In genomic region chr2:34599606-34600255, GRCm38 (mm10) we compare ENCODE assay signal across 21 mouse cellular contexts.
DNase-seq lines count a peak whose midpoint lies in the region; ATAC-seq and TF ChIP-seq lines count a peak whose summit lies in the region.
"Had no signal": no experiment of that assay in that cellular context is flagged by ENCODE, and none has a peak within 500 bp of the region (broad histone marks: within the 10 kb centered on the region; RNA-seq: fewer than 3 reads in every experiment).

No protein-coding gene starts in this region.

- H3K4me3 ChIP-seq in hindbrain, embryonic 13.5 days, result no peak overlapping the region
- no peak overlapping the region for H3K4me3 ChIP-seq in hindbrain, embryonic 16.5 days (ENCODE audit: low read length)
- no peak overlapping the region for H3K4me3 ChIP-seq in gastrocnemius, adult 2 months
- H3K4me3 ChIP-seq: embryonic facial prominence, embryonic 13.5 days; forebrain, embryonic 13.5 days; heart, embryonic 12.5 days had no signal

- H3K4me2 ChIP-seq in hindbrain, embryonic 13.5 days, result no peak overlapping the region
- no peak overlapping the region for H3K4me2 ChIP-seq in hindbrain, embryonic 16.5 days (ENCODE audit: low read length)
- H3K4me2 ChIP-seq: embryonic facial prominence, embryonic 13.5 days; forebrain, embryonic 13.5 days; heart, embryonic 12.5 days; hindbrain, embryonic 14.5 days had no signal

- 0 out of 2 replicates have a peak, but pooled peaks cover 6% of the 10 kb centered on the region for H3K36me3 ChIP-seq in hindbrain, embryonic 13.5 days
- no peaks in the 10 kb centered on the region for H3K36me3 ChIP-seq in hindbrain, embryonic 16.5 days (ENCODE audit: control insufficient read depth, insufficient read depth, low read length)

- intact Hi-C loops in gastrocnemius, postnatal 14 days (cut with DNase I; ENCODE audit: low total_unique reads), result no loop called here
- intact Hi-C loops in gastrocnemius, adult 2 months (cut with DNase I), result no loop called here

- no peaks in the 10 kb centered on the region for H3K9me3 ChIP-seq in hindbrain, embryonic 13.5 days
- H3K9me3 ChIP-seq in hindbrain, embryonic 16.5 days (ENCODE audit: control insufficient read depth, low read length), result no peaks in the 10 kb centered on the region
- H3K9me3 ChIP-seq: embryonic facial prominence, embryonic 13.5 days; forebrain, embryonic 13.5 days; G1E; heart, embryonic 12.5 days had no signal

- peak overlapping the region; percentile 13; the same call in 1 of the 2 replicates for H3K27ac ChIP-seq in hindbrain, embryonic 13.5 days
- H3K27ac ChIP-seq in hindbrain, embryonic 16.5 days (ENCODE audit: low read depth, low read length), result no peak overlapping the region
- no peak overlapping the region for H3K27ac ChIP-seq in gastrocnemius, adult 2 months
- H3K27ac ChIP-seq: embryonic facial prominence, embryonic 13.5 days; forebrain, embryonic 13.5 days had no signal

- no peak overlapping the region for H3K9ac ChIP-seq in hindbrain, embryonic 13.5 days
- no peak overlapping the region for H3K9ac ChIP-seq in hindbrain, embryonic 16.5 days (ENCODE audit: low read depth, low read length)
- H3K9ac ChIP-seq: embryonic facial prominence, embryonic 13.5 days; forebrain, embryonic 13.5 days; heart, embryonic 12.5 days; hindbrain, embryonic 14.5 days had no signal

- peak; percentile 39 for DNase-seq in adrenal gland, postnatal 36 days
- DNase-seq in adrenal gland, adult 18-20 months (ENCODE audit: low spot score in 2 of 2), result no peak
- DNase-seq in gastrocnemius, postnatal 14 days, result no peak
- no peak for DNase-seq in gastrocnemius, adult 2 months
- DNase-seq: B cell, adult 2 months; cerebellum, adult 11 months; cerebellum, adult 8-10 months; cerebellum, postnatal 14 days; heart, postnatal 36 days; kidney, adult 8-10 months had no signal

- peaks cover 55% of the 10 kb centered on the region for H3K4me1 ChIP-seq in hindbrain, embryonic 13.5 days (replicated peaks)
- H3K4me1 ChIP-seq in hindbrain, embryonic 16.5 days (ENCODE audit: control insufficient read depth, insufficient read depth, low read depth, low read length), result peaks cover 18% of the 10 kb centered on the region

- 0 out of 2 replicates have a peak, but pooled peaks cover 2% of the 10 kb centered on the region for H3K27me3 ChIP-seq in hindbrain, embryonic 13.5 days
- no peaks in the 10 kb centered on the region for H3K27me3 ChIP-seq in hindbrain, embryonic 16.5 days (replicated peaks; ENCODE audit: control insufficient read depth, insufficient read depth, low read length)
- H3K27me3 ChIP-seq: embryonic facial prominence, embryonic 13.5 days; heart, embryonic 12.5 days had no signal

- no peak for TF ChIP-seq CTCF in gastrocnemius, adult 2 months (IDR thresholded peaks at IDR 0.05)

- WGBS in hindbrain, embryonic 13.5 days, result 56% methylated on average over 5 of the region's 5 CpGs
- 62% methylated on average over 5 of the region's 5 CpGs for WGBS in hindbrain, embryonic 16.5 days

- no peak for ATAC-seq in hindbrain, embryonic 13.5 days (ENCODE audit: low FRiP score)
- ATAC-seq in hindbrain, embryonic 16.5 days, result no peak
- peak; percentile 99 for ATAC-seq in granulocyte monocyte progenitor cell, adult 5-6 weeks (replicated peaks; ENCODE audit: poor library complexity, severe bottlenecking)
- ATAC-seq: CD4-positive, CD25-positive, alpha-beta regulatory T cell, adult 4 months; forebrain, embryonic 13.5 days; inflammation-experienced regulatory T-cells, adult 6 months; intestine, postnatal 0 days had no signal

Comparison
In these comparisons a context has a peak if more than half of its experiments do, and no peak if none do; other contexts are left out.
1. DNase-seq: peak in adrenal gland, postnatal 36 days (2 of 2); none in adrenal gland, adult 18-20 months (0 of 2), gastrocnemius, postnatal 14 days (single experiment) and gastrocnemius, adult 2 months (single experiment).